Comparison of ENCODE assay signal across 16 mouse cellular contexts in genomic region chr9:47728852-47729251, GRCm38 (mm10).
DNase-seq lines count a peak whose midpoint lies in the region; ATAC-seq and TF ChIP-seq lines count a peak whose summit lies in the region.
"Had no signal": no experiment of that assay in that cellular context is flagged by ENCODE, and none has a peak within 500 bp of the region (broad histone marks: within the 10 kb centered on the region; RNA-seq: fewer than 3 reads in every experiment).

No protein-coding gene starts in this region.

- H3K36me3 ChIP-seq in forebrain, embryonic 15.5 days, result no peaks in the 10 kb centered on the region
- H3K36me3 ChIP-seq in forebrain, embryonic 10.5 days (replicated peaks), result 0 out of 2 replicates have a peak, but pooled peaks cover 3% of the 10 kb centered on the region
- no peaks in the 10 kb centered on the region for H3K36me3 ChIP-seq in hindbrain, embryonic 15.5 days
- no peaks in the 10 kb centered on the region for H3K36me3 ChIP-seq in limb, embryonic 10.5 days
- H3K36me3 ChIP-seq: liver, embryonic 13.5 days; neural tube, embryonic 12.5 days had no signal

- no peak for DNase-seq in forebrain, embryonic 10.5 days (ENCODE audit: extremely low spot score, low spot score)
- peak in 1 of 2 experiments; percentile 51 for DNase-seq in left cerebral cortex, adult 2 months (ENCODE audit: extremely low spot score in 1 of 2, low spot score in 2 of 2)
- DNase-seq in left cerebral cortex, postnatal 4 days, result no peak
- no peak for DNase-seq in limb, embryonic 10.5 days (ENCODE audit: low spot score)
- DNase-seq in thymus, adult 18-20 months, result no peak
- DNase-seq: cerebellum, adult 9-11 months; heart, postnatal 14 days; kidney, postnatal 14 days; liver, embryonic 13.5 days had no signal

- no peak overlapping the region for H3K9ac ChIP-seq in forebrain, embryonic 15.5 days (replicated peaks)
- H3K9ac ChIP-seq in hindbrain, embryonic 15.5 days, result no peak overlapping the region
- H3K9ac ChIP-seq: liver, embryonic 13.5 days; neural tube, embryonic 12.5 days had no signal

- no peak for TF ChIP-seq POLR2A in olfactory bulb, adult 2 months (IDR thresholded peaks at IDR 0.05; ENCODE audit: insufficient read depth, low read depth, low read length)

- no peak for TF ChIP-seq CTCF in left cerebral cortex, adult 2 months (IDR thresholded peaks at IDR 0.05)
- no peak for TF ChIP-seq CTCF in olfactory bulb, adult 2 months (IDR thresholded peaks at IDR 0.05; ENCODE audit: insufficient read depth, low read depth, low read length)

- WGBS in forebrain, embryonic 15.5 days, result 50% methylated on average over 5 of the region's 5 CpGs
- 69% methylated on average over 5 of the region's 5 CpGs for WGBS in forebrain, embryonic 10.5 days
- 34% methylated on average over 5 of the region's 5 CpGs for WGBS in hindbrain, embryonic 15.5 days
- WGBS in olfactory bulb, adult 2 months, result 28% methylated on average over 5 of the region's 5 CpGs
- WGBS in limb, embryonic 10.5 days, result 64% methylated on average over 5 of the region's 5 CpGs

- H3K4me1 ChIP-seq in forebrain, embryonic 15.5 days, result peaks cover 29% of the 10 kb centered on the region
- peaks cover 29% of the 10 kb centered on the region for H3K4me1 ChIP-seq in forebrain, embryonic 10.5 days
- peaks cover 36% of the 10 kb centered on the region for H3K4me1 ChIP-seq in hindbrain, embryonic 15.5 days (replicated peaks)
- peaks cover 15% of the 10 kb centered on the region for H3K4me1 ChIP-seq in olfactory bulb, adult 2 months (ENCODE audit: control insufficient read depth, insufficient read depth, low read length)
- peaks cover 22% of the 10 kb centered on the region for H3K4me1 ChIP-seq in limb, embryonic 10.5 days
- H3K4me1 ChIP-seq: liver, embryonic 13.5 days had no signal

- H3K27ac ChIP-seq in forebrain, embryonic 15.5 days (replicated peaks), result peak overlapping the region; percentile 38; the same call in 1 of the 2 replicates
- H3K27ac ChIP-seq in forebrain, embryonic 10.5 days, result no peak overlapping the region
- peak overlapping the region; percentile 77 for H3K27ac ChIP-seq in left cerebral cortex, adult 2 months
- H3K27ac ChIP-seq in hindbrain, embryonic 15.5 days (replicated peaks), result peak overlapping the region; percentile 53; the same call in 1 of the 2 replicates
- H3K27ac ChIP-seq in olfactory bulb, adult 2 months (ENCODE audit: insufficient read depth, low read depth, low read length), result peak overlapping the region; percentile 85
- no peak overlapping the region for H3K27ac ChIP-seq in limb, embryonic 10.5 days
- H3K27ac ChIP-seq: liver, embryonic 13.5 days; neural tube, embryonic 12.5 days had no signal

- H3K9me3 ChIP-seq in forebrain, embryonic 15.5 days, result no peaks in the 10 kb centered on the region
- H3K9me3 ChIP-seq in forebrain, embryonic 10.5 days, result no peaks in the 10 kb centered on the region
- no peaks in the 10 kb centered on the region for H3K9me3 ChIP-seq in hindbrain, embryonic 15.5 days
- H3K9me3 ChIP-seq in limb, embryonic 10.5 days (replicated peaks), result no peaks in the 10 kb centered on the region
- H3K9me3 ChIP-seq: liver, embryonic 13.5 days; neural tube, embryonic 12.5 days had no signal

- ATAC-seq in forebrain, embryonic 15.5 days (replicated peaks), result no peak
- ATAC-seq in hindbrain, embryonic 15.5 days (ENCODE audit: low FRiP score, low read depth), result no peak; the same call in 1 of the 2 replicates
- ATAC-seq: intestine, postnatal 0 days; lung, postnatal 0 days; Patski had no signal

- no peaks in the 10 kb centered on the region for H3K27me3 ChIP-seq in forebrain, embryonic 15.5 days
- H3K27me3 ChIP-seq in forebrain, embryonic 10.5 days (ENCODE audit: poor library complexity, severe bottlenecking), result no peaks in the 10 kb centered on the region
- H3K27me3 ChIP-seq in hindbrain, embryonic 15.5 days, result no peaks in the 10 kb centered on the region
- no peaks in the 10 kb centered on the region for H3K27me3 ChIP-seq in limb, embryonic 10.5 days (ENCODE audit: low read depth, poor library complexity, severe bottlenecking)
- H3K27me3 ChIP-seq: liver, embryonic 13.5 days; neural tube, embryonic 12.5 days; Patski had no signal

- H3K4me3 ChIP-seq in forebrain, embryonic 15.5 days, result no peak overlapping the region
- no peak overlapping the region for H3K4me3 ChIP-seq in forebrain, embryonic 10.5 days
- no peak overlapping the region for H3K4me3 ChIP-seq in left cerebral cortex, adult 2 months
- H3K4me3 ChIP-seq in hindbrain, embryonic 15.5 days, result no peak overlapping the region
- no peak overlapping the region for H3K4me3 ChIP-seq in olfactory bulb, adult 2 months (ENCODE audit: insufficient read depth, low read depth, low read length)
- no peak overlapping the region for H3K4me3 ChIP-seq in limb, embryonic 10.5 days
- H3K4me3 ChIP-seq: liver, embryonic 13.5 days; neural tube, embryonic 12.5 days had no signal

- H3K4me2 ChIP-seq in forebrain, embryonic 15.5 days (replicated peaks), result no peak overlapping the region
- no peak overlapping the region for H3K4me2 ChIP-seq in hindbrain, embryonic 15.5 days
- H3K4me2 ChIP-seq: liver, embryonic 13.5 days; neural tube, embryonic 12.5 days had no signal

- intact Hi-C loops in left cerebral cortex, adult 2 months (cut with DNase I), result no loop called here
- intact Hi-C loops in left cerebral cortex, postnatal 4 days (cut with DNase I), result no loop called here

Comparison
In these comparisons a context has a peak if more than half of its experiments do, and no peak if none do; other contexts are left out.
1. H3K27ac ChIP-seq: peak in forebrain, embryonic 15.5 days (single experiment), left cerebral cortex, adult 2 months (single experiment), hindbrain, embryonic 15.5 days (single experiment) and olfactory bulb, adult 2 months (single experiment); none in forebrain, embryonic 10.5 days (single experiment) and limb, embryonic 10.5 days (single experiment).